Mouse (Mus musculus) cerebellum, adult 2 months (tissue): ENCODE data around the gene Agbl5. TPM values are rescaled to one million over a fixed set of nuclear protein-coding genes. Genes with fewer than 3 reads are reported as not detected.

ENCODE experiments used
- DNase-seq, 2 experiments: peaks; one replicate each; pipeline ENCODE4 v3.0.0; 2021
- H3K27ac ChIP-seq: fragments of 200-500 bp; 2 replicates; pipeline ENCODE4 v1.5.1; 2012; ENCODE audit warnings: low read length, control low read depth, inconsistent platforms; ENCODE audit not compliant: insufficient read depth
- H3K27me3 ChIP-seq: fragments of 200-500 bp; 2 replicates; pipeline ENCODE4 v1.6.1; 2012; ENCODE audit warnings: inconsistent platforms, mild to moderate bottlenecking, low read length, moderate library complexity; ENCODE audit not compliant: control insufficient read depth, insufficient read depth
- H3K4me1 ChIP-seq: fragments of 200-500 bp; 2 replicates; pipeline ENCODE4 v1.6.1; 2011; ENCODE audit warnings: low read length; ENCODE audit not compliant: control insufficient read depth, insufficient read depth
- H3K4me3 ChIP-seq: fragments of 200-500 bp; replicated peaks from 2 replicates; pipeline ENCODE3; 2011; ENCODE audit warnings: mild to moderate bottlenecking, low read depth, low read length, control low read depth; ENCODE audit not compliant: insufficient read depth
- CTCF ChIP-seq: fragments of 200-500 bp; IDR thresholded peaks from 2 replicates; pipeline ENCODE4 v1.5.1; 2011; ENCODE audit warnings: low read depth, mild to moderate bottlenecking, control low read depth, low read length, moderate library complexity, borderline replicate concordance; ENCODE audit not compliant: insufficient read depth
- POLR2A ChIP-seq: fragments of 200-500 bp; IDR thresholded peaks from 2 replicates; pipeline ENCODE4 v1.6.1; 2011; ENCODE audit warnings: low read length, control low read depth, borderline replicate concordance; ENCODE audit not compliant: insufficient read depth
- WGBS: fragments of 180-500 bp; shearing (Covaris S2); methylation state at CpG from one replicate; pipeline ENCODE4 v1.1.7; 2018; 5-methylcytosine and 5-hydroxymethylcytosine counted together
- polyA plus RNA-seq: library from polyadenylated mRNA; depleted of rRNA; stranded (reverse); fragments of >200 nt; gene quantifications from 2 replicates; pipeline ENCODE4 v1.2.3, GENCODE M21; 2012; rRNA removed

The Agbl5 gene
- polyA plus RNA-seq, 1 experiment: 15.1 TPM

GRCm38 (mm10) chr5:30950451-30950850, 62.0 kb downstream of the Agbl5 start:
- DNase-seq: peak; percentile 41 to 64
- Histone ChIP-seq H3K27ac (peak overlapping the region; percentile 60; the same call in 1 of the 2 replicates), H3K4me1 (peaks cover 28% of the 10 kb centered on the region), H3K4me3 (peak overlapping the region; percentile 97), H3K27me3 (no peaks in the 10 kb centered on the region)
- WGBS: 9% methylated on average over 4 of the region's 4 CpGs
- no peak for TF ChIP-seq POLR2A
- no peak for TF ChIP-seq CTCF

- no peak overlapping the region for H3K4me3 ChIP-seq
- H3K27ac ChIP-seq: no peak overlapping the region
- no peaks in the 10 kb centered on the region for H3K27me3 ChIP-seq
- WGBS: 74% methylated on average over 2 of the region's 2 CpGs
- TF ChIP-seq POLR2A (no peak), CTCF (no peak)
- DNase-seq: no peak
- H3K4me1 ChIP-seq: peaks cover 31% of the 10 kb centered on the region
These were observed 62.4 kb downstream of the Agbl5 start for GRCm38 (mm10) chr5:30950922-30951321.

GRCm38 (mm10) chr5:30951706-30952105, 63.2 kb downstream of the Agbl5 start:
- no peak for DNase-seq
- no peaks in the 10 kb centered on the region for H3K27me3 ChIP-seq
- WGBS: 53% methylated on average over 6 of the region's 6 CpGs
- peaks cover 34% of the 10 kb centered on the region for H3K4me1 ChIP-seq
- no peak for TF ChIP-seq CTCF
- TF ChIP-seq POLR2A: no peak
- H3K4me3 ChIP-seq: no peak overlapping the region
- no peak overlapping the region for H3K27ac ChIP-seq

GRCm38 (mm10) chr5:30952551-30952950, 64.1 kb downstream of the Agbl5 start:
- Histone ChIP-seq H3K27me3 (no peaks in the 10 kb centered on the region), H3K4me1 (peaks cover 34% of the 10 kb centered on the region), H3K27ac (no peak overlapping the region), H3K4me3 (no peak overlapping the region)
- DNase-seq: no peak
- 71% methylated on average over 5 of the region's 5 CpGs for WGBS
- TF ChIP-seq POLR2A: no peak

- DNase-seq: peak; percentile 74 to 78
- Histone ChIP-seq H3K27ac (peak overlapping the region; percentile 29), H3K27me3 (no peaks in the 10 kb centered on the region), H3K4me3 (no peak overlapping the region), H3K4me1 (peaks cover 46% of the 10 kb centered on the region)
- no peak for TF ChIP-seq CTCF
- TF ChIP-seq POLR2A: no peak
- 43% methylated on average over 6 of the region's 6 CpGs for WGBS
These were observed 65.6 kb downstream of the Agbl5 start for GRCm38 (mm10) chr5:30954065-30954464.

GRCm38 (mm10) chr5:30954556-30954955, 66.1 kb downstream of the Agbl5 start:
- DNase-seq: peak in 1 of 2 experiments; percentile 23
- WGBS: 83% methylated on average over 9 of the region's 9 CpGs
- Histone ChIP-seq H3K4me1 (peaks cover 49% of the 10 kb centered on the region), H3K27me3 (no peaks in the 10 kb centered on the region), H3K4me3 (no peak overlapping the region), H3K27ac (peak overlapping the region; percentile 44; the same call in 1 of the 2 replicates)
- TF ChIP-seq POLR2A (no peak), CTCF (no peak)

- peak overlapping the region; percentile 48; the same call in 1 of the 2 replicates for H3K27ac ChIP-seq
- 31% methylated on average over 6 of the region's 6 CpGs for WGBS
- no peaks in the 10 kb centered on the region for H3K27me3 ChIP-seq
- no peak overlapping the region for H3K4me3 ChIP-seq
- peak; percentile 44 to 58 for DNase-seq
- TF ChIP-seq POLR2A (no peak), CTCF (no peak)
- H3K4me1 ChIP-seq: peaks cover 49% of the 10 kb centered on the region
These were observed 67.3 kb downstream of the Agbl5 start for GRCm38 (mm10) chr5:30955751-30956150.

Other genes with a start within 250 kb of the Agbl5 start
- 57.1 and 60.9 TPM in 2 replicates for gene Slc35f6, start 240.8 kb upstream of the Agbl5 start, polyA plus RNA-seq
- gene Cenpa, start 221.9 kb upstream of the Agbl5 start, polyA plus RNA-seq: 2.3 TPM in 2 replicates
- 24.2 and 26.5 TPM in 2 replicates for gene Dpysl5, start 177.1 kb upstream of the Agbl5 start, polyA plus RNA-seq
- gene Mapre3, start 74.1 kb upstream of the Agbl5 start, polyA plus RNA-seq: 276 and 288 TPM in 2 replicates
- gene Tmem214, start 20.7 kb upstream of the Agbl5 start, polyA plus RNA-seq: 64.6 and 67.2 TPM in 2 replicates
- 174 and 187 TPM in 2 replicates for gene Ost4, start 19.1 kb downstream of the Agbl5 start, polyA plus RNA-seq
- gene Emilin1, start 24.7 kb downstream of the Agbl5 start, polyA plus RNA-seq: 1.7 and 2.6 TPM in 2 replicates
- 34.1 and 34.2 TPM in 2 replicates for gene Khk, start 32.7 kb downstream of the Agbl5 start, polyA plus RNA-seq
- gene Cgref1, start 56.9 kb downstream of the Agbl5 start, polyA plus RNA-seq: 16.7 and 18.5 TPM in 2 replicates
- 228 and 241 TPM in 2 replicates for gene Preb, start 71.7 kb downstream of the Agbl5 start, polyA plus RNA-seq
- gene Tcf23, start 80.0 kb downstream of the Agbl5 start, polyA plus RNA-seq: 0.28 and 0.29 TPM in 2 replicates
- 170 and 175 TPM in 2 replicates for gene Atraid, start 159.6 kb downstream of the Agbl5 start, polyA plus RNA-seq
- gene Slc5a6, start 160.2 kb downstream of the Agbl5 start, polyA plus RNA-seq: 45.1 and 49.6 TPM in 2 replicates
- gene Cad, start 166.1 kb downstream of the Agbl5 start, polyA plus RNA-seq: 21.7 and 23.4 TPM in 2 replicates
- not detected in 2 replicates for gene Dnajc5g, start 217.6 kb downstream of the Agbl5 start, polyA plus RNA-seq
- gene Slc30a3, start 219.5 kb downstream of the Agbl5 start, polyA plus RNA-seq: 19.7 and 23.5 TPM in 2 replicates
- gene Trim54, start 228.0 kb downstream of the Agbl5 start, polyA plus RNA-seq: not detected in 2 replicates